ENCODE assay signal across 15 mouse cellular contexts in the genomic region with DNA sequence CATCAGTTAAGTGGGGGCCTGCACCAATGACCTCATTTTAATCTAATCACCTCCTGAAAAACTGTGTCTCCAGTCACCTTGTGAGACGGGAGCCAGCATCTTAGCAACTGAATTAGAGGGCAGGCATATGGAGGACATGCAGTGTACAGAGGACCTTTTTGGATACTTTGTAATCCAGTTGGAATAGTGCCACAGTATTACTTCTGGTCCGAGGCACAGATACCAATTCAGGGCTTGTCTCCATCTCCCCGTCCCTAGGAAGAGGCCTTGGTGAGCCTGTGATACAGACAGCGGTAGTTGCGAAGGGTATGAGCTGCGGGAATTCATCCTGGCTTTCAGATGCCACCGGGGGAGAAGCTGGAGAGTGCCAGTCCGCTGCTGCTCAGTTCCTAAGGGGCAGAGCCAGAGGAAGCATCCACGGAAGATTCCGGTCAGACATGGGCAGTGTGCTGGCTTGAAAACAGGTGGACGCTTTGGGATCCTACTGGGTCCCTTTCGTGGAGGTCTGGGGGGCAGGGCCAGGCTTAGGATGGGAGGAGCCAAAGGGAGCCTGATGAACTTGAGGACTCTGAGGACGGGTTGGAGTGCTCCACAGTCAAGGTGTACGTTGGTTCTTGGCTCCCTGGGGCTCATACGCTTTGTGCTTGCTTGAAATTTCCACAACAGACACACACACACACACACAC. TPM values are rescaled to one million over a fixed set of nuclear protein-coding genes. Genes with fewer than 3 reads are reported as not detected.
A peak's percentile ranks its signal among the peaks of the same experiment; 100 is the strongest.
DNase-seq lines count a peak whose midpoint lies in the region; ATAC-seq and TF ChIP-seq lines count a peak whose summit lies in the region.
"Had no signal": no experiment of that assay in that cellular context is flagged by ENCODE, and none has a peak within 500 bp of the region (broad histone marks: within the 10 kb centered on the region; RNA-seq: fewer than 3 reads in every experiment).

No protein-coding gene starts in this region.

- no peak overlapping the region for H3K4me2 ChIP-seq in hindbrain, postnatal 0 days (ENCODE audit: low read depth, low read length)
- H3K4me2 ChIP-seq in myocyte (ENCODE audit: low read depth) = no peak overlapping the region
- H3K4me2 ChIP-seq: heart, embryonic 11.5 days; hindbrain, embryonic 13.5 days; kidney, embryonic 15.5 days; neural tube, embryonic 12.5 days had no signal

- no peak overlapping the region for H3K27ac ChIP-seq in hindbrain, postnatal 0 days
- no peak overlapping the region for H3K27ac ChIP-seq in hindbrain, embryonic 10.5 days
- H3K27ac ChIP-seq: hindbrain, embryonic 13.5 days; kidney, embryonic 15.5 days; neural tube, embryonic 12.5 days had no signal

- no peaks in the 10 kb centered on the region for H3K4me1 ChIP-seq in hindbrain, postnatal 0 days (ENCODE audit: insufficient read depth, low read length)
- peaks cover 17% of the 10 kb centered on the region for H3K4me1 ChIP-seq in hindbrain, embryonic 10.5 days (replicated peaks)
- H3K4me1 ChIP-seq: neural tube, embryonic 12.5 days had no signal

- no peak for TF ChIP-seq POLR2A in myocyte (IDR thresholded peaks at IDR 0.05; ENCODE audit: insufficient read length, low read depth)

- peak; percentile 42 for DNase-seq in hindbrain, postnatal 0 days (ENCODE audit: low spot score)
- DNase-seq in hindbrain, embryonic 10.5 days (ENCODE audit: low spot score) = no peak
- DNase-seq in retina, postnatal 1 day = peak; percentile 47
- no peak for DNase-seq in retina, embryonic 14.5 days (ENCODE audit: low spot score)
- DNase-seq in brain, adult 2 months (ENCODE audit: low read depth, low spot score) = peak; percentile 42
- DNase-seq in layer of hippocampus, adult 9-11 months = no peak
- DNase-seq in heart, postnatal 4 days = no peak

- WGBS in hindbrain, postnatal 0 days = 47% methylated on average over 15 of the region's 15 CpGs
- WGBS in hindbrain, embryonic 10.5 days = 60% methylated on average over 15 of the region's 15 CpGs

- H3K4me3 ChIP-seq in hindbrain, postnatal 0 days (ENCODE audit: low read length) = no peak overlapping the region
- no peak overlapping the region for H3K4me3 ChIP-seq in hindbrain, embryonic 10.5 days
- no peak overlapping the region for H3K4me3 ChIP-seq in myocyte
- H3K4me3 ChIP-seq: hindbrain, embryonic 13.5 days; kidney, embryonic 15.5 days; neural tube, embryonic 12.5 days had no signal

- H3K36me3 ChIP-seq in hindbrain, postnatal 0 days (ENCODE audit: insufficient read depth, low read length) = no peaks in the 10 kb centered on the region
- H3K36me3 ChIP-seq in hindbrain, embryonic 10.5 days = no peaks in the 10 kb centered on the region
- H3K36me3 ChIP-seq in myocyte (ENCODE audit: control insufficient read depth, insufficient read depth) = peaks cover under 1% of the 10 kb centered on the region
- H3K36me3 ChIP-seq: hindbrain, embryonic 13.5 days; kidney, embryonic 15.5 days; neural tube, embryonic 12.5 days had no signal

- H3ac ChIP-seq in myocyte (ENCODE audit: control insufficient read depth, insufficient read length) = no peak overlapping the region

- H3K79me2 ChIP-seq in myocyte (ENCODE audit: control insufficient read depth, insufficient read depth) = no peaks in the 10 kb centered on the region

- no peak for TF ChIP-seq CTCF in hindbrain, postnatal 0 days (IDR thresholded peaks at IDR 0.05; ENCODE audit: low read depth)

- no peaks in the 10 kb centered on the region for H3K9me3 ChIP-seq in hindbrain, postnatal 0 days (ENCODE audit: low read length)
- H3K9me3 ChIP-seq in hindbrain, embryonic 10.5 days = no peaks in the 10 kb centered on the region
- H3K9me3 ChIP-seq: hindbrain, embryonic 13.5 days; kidney, embryonic 15.5 days; neural tube, embryonic 12.5 days had no signal

- ATAC-seq in hindbrain, postnatal 0 days = 0 out of 2 replicates have a peak, but pooled peaks have one; percentile 43

- no peaks in the 10 kb centered on the region for H3K27me3 ChIP-seq in hindbrain, postnatal 0 days (ENCODE audit: insufficient read depth, low read length)
- H3K27me3 ChIP-seq in hindbrain, embryonic 10.5 days (ENCODE audit: insufficient read depth, poor library complexity, severe bottlenecking) = 0 out of 2 replicates have a peak, but pooled peaks cover 5% of the 10 kb centered on the region
- no peaks in the 10 kb centered on the region for H3K27me3 ChIP-seq in myocyte (ENCODE audit: control insufficient read depth, insufficient read depth, insufficient read length)
- H3K27me3 ChIP-seq: hindbrain, embryonic 13.5 days; kidney, embryonic 15.5 days; neural tube, embryonic 12.5 days had no signal

- no peak overlapping the region for H3K9ac ChIP-seq in hindbrain, postnatal 0 days (replicated peaks; ENCODE audit: low read length)
- H3K9ac ChIP-seq: hindbrain, embryonic 13.5 days; kidney, embryonic 15.5 days; neural tube, embryonic 12.5 days had no signal

TF ChIP-seq in myocyte, 11 proteins besides CTCF, POLR2A, EP300 and RAD21:
- no peak for TF ChIP-seq REST (IDR thresholded peaks at IDR 0.05; ENCODE audit: insufficient read depth, insufficient read length)
- peak; percentile 32 for TF ChIP-seq POLR2AphosphoS2 (IDR thresholded peaks at IDR 0.05; ENCODE audit: insufficient read length, low read depth)

RNA-seq across cellular contexts. Expression of gene Gpr157, which starts 14.6 kb away (rescaled TPM):
- 4.9 and 5.4 TPM in 2 replicates for total RNA-seq in hindbrain, postnatal 0 days (2014; rRNA removed)
- polyA plus RNA-seq in hindbrain, postnatal 0 days (2015; fragmentation: Nextera tagmentation; extraction: Ambion mirVana) = 0.52 and 0.74 TPM in 2 replicates
- polyA plus RNA-seq in hindbrain, embryonic 10.5 days (2016; fragmentation: Nextera tagmentation; extraction: Ambion mirVana) = 0.59 and 0.81 TPM in 2 replicates
- 1.6 TPM for polyA plus RNA-seq in myocyte (2012; fragmentation: generic; extraction: Trizol)
- 10 to 100 TPM; 14.1 to 19.8 TPM for total RNA-seq in heart, postnatal 4 days (2021)

RNA-seq across cellular contexts. Expression of gene Slc2a5, which starts 46.5 kb away (rescaled TPM):
- total RNA-seq in hindbrain, postnatal 0 days (2014; rRNA removed) = 1.5 and 2.9 TPM in 2 replicates
- polyA plus RNA-seq in hindbrain, postnatal 0 days (2015; fragmentation: Nextera tagmentation; extraction: Ambion mirVana) = 2.7 and 3.0 TPM in 2 replicates
- polyA plus RNA-seq in hindbrain, embryonic 10.5 days (2016; fragmentation: Nextera tagmentation; extraction: Ambion mirVana) = 1.1 and 2.0 TPM in 2 replicates
- 0.24 TPM for polyA plus RNA-seq in myocyte (2012; fragmentation: generic; extraction: Trizol)
- under 1 TPM; 0.36 to 0.61 TPM for total RNA-seq in heart, postnatal 4 days (2021)
- total RNA-seq: gastrocnemius, adult 8-10 months; granulocyte monocyte progenitor cell, adult 5-6 weeks; megakaryocyte-erythroid progenitor cell, adult 5-6 weeks had no signal

Comparison
In these comparisons a context has a peak if more than half of its experiments do, and no peak if none do; other contexts are left out.
1. DNase-seq: peak in hindbrain, postnatal 0 days (single experiment), retina, postnatal 1 day (single experiment) and brain, adult 2 months (single experiment); none in hindbrain, embryonic 10.5 days (single experiment), retina, embryonic 14.5 days (single experiment), layer of hippocampus, adult 9-11 months (single experiment) and heart, postnatal 4 days (single experiment).